Comparison of ENCODE assay signal across 14 mouse cellular contexts in genomic region chr12:17202492-17203322, GRCm38 (mm10). TPM values are rescaled to one million over a fixed set of nuclear protein-coding genes. Genes with fewer than 3 reads are reported as not detected.
DNase-seq lines count a peak whose midpoint lies in the region; ATAC-seq and TF ChIP-seq lines count a peak whose summit lies in the region.
"Had no signal": no experiment of that assay in that cellular context is flagged by ENCODE, and none has a peak within 500 bp of the region (broad histone marks: within the 10 kb centered on the region; RNA-seq: fewer than 3 reads in every experiment).

No protein-coding gene starts in this region.

- H3K4me3 ChIP-seq in lung, embryonic 14.5 days (ENCODE audit: low read depth, low read length) = no peak overlapping the region
- H3K4me3 ChIP-seq in forebrain, postnatal 0 days (ENCODE audit: low read depth, low read length) = no peak overlapping the region
- no peak overlapping the region for H3K4me3 ChIP-seq in neural tube, embryonic 15.5 days (replicated peaks)
- H3K4me3 ChIP-seq: erythroblast, embryonic 14.5 days; liver, embryonic 12.5 days had no signal

- intact Hi-C loops in gastrocnemius, postnatal 36 days (cut with DNase I) = no loop called here

- no peaks in the 10 kb centered on the region for H3K27me3 ChIP-seq in lung, embryonic 14.5 days (ENCODE audit: insufficient read depth, low read length)
- no peaks in the 10 kb centered on the region for H3K27me3 ChIP-seq in forebrain, postnatal 0 days (ENCODE audit: insufficient read depth, low read length)
- no peaks in the 10 kb centered on the region for H3K27me3 ChIP-seq in neural tube, embryonic 15.5 days (replicated peaks)
- H3K27me3 ChIP-seq: liver, embryonic 12.5 days had no signal

- no peak for ATAC-seq in lung, embryonic 14.5 days (ENCODE audit: insufficient read depth)
- ATAC-seq in forebrain, postnatal 0 days = peak; percentile 51
- peak; percentile 35; the same call in 1 of the 2 replicates for ATAC-seq in neural tube, embryonic 15.5 days (ENCODE audit: low FRiP score)
- ATAC-seq: liver, embryonic 12.5 days had no signal

- H3K4me1 ChIP-seq in lung, embryonic 14.5 days (ENCODE audit: insufficient read depth) = no peaks in the 10 kb centered on the region
- 0 out of 2 replicates have a peak, but pooled peaks cover 6% of the 10 kb centered on the region for H3K4me1 ChIP-seq in forebrain, postnatal 0 days (ENCODE audit: insufficient read depth)
- no peaks in the 10 kb centered on the region for H3K4me1 ChIP-seq in neural tube, embryonic 15.5 days
- H3K4me1 ChIP-seq: liver, embryonic 12.5 days had no signal

- 36% methylated on average over 13 of the region's 13 CpGs for WGBS in lung, embryonic 14.5 days
- 35% methylated on average over 13 of the region's 13 CpGs for WGBS in forebrain, postnatal 0 days
- 40% methylated on average over 13 of the region's 13 CpGs for whole genome bisulfite sequencing in neural tube, embryonic 15.5 days

- TF ChIP-seq CTCF in lung, embryonic 14.5 days (IDR thresholded peaks at IDR 0.05; ENCODE audit: low read depth) = peak; percentile 34
- peak; percentile 32; the same call in 1 of the 2 replicates for TF ChIP-seq CTCF in forebrain, postnatal 0 days (IDR thresholded peaks at IDR 0.05; ENCODE audit: low read depth)

- H3K36me3 ChIP-seq in lung, embryonic 14.5 days (ENCODE audit: insufficient read depth) = no peaks in the 10 kb centered on the region
- H3K36me3 ChIP-seq in forebrain, postnatal 0 days (ENCODE audit: insufficient read depth) = no peaks in the 10 kb centered on the region
- no peaks in the 10 kb centered on the region for H3K36me3 ChIP-seq in neural tube, embryonic 15.5 days
- H3K36me3 ChIP-seq: liver, embryonic 12.5 days had no signal

- H3K27ac ChIP-seq in lung, embryonic 14.5 days (ENCODE audit: low read depth) = no peak overlapping the region
- H3K27ac ChIP-seq in forebrain, postnatal 0 days (ENCODE audit: low read depth, low read length) = no peak overlapping the region
- no peak overlapping the region for H3K27ac ChIP-seq in neural tube, embryonic 15.5 days (replicated peaks)
- H3K27ac ChIP-seq: liver, embryonic 12.5 days had no signal

- H3K4me2 ChIP-seq in lung, embryonic 14.5 days = no peak overlapping the region
- H3K4me2 ChIP-seq in forebrain, postnatal 0 days (ENCODE audit: low read depth) = no peak overlapping the region; the same call in 1 of the 2 replicates
- H3K4me2 ChIP-seq in neural tube, embryonic 15.5 days = peak overlapping the region; percentile 22; the same call in 1 of the 2 replicates
- H3K4me2 ChIP-seq: liver, embryonic 12.5 days had no signal

- peak; percentile 19 for DNase-seq in lung, embryonic 14.5 days
- DNase-seq in lung, postnatal 36 days = no peak
- peak; percentile 45 for DNase-seq in embryo, embryonic 9.5 days (ENCODE audit: extremely low spot score)
- no peak for DNase-seq in forebrain, postnatal 0 days
- DNase-seq in gastrocnemius, postnatal 36 days = no peak
- no peak for DNase-seq in heart, adult 8-10 months (ENCODE audit: low spot score)
- DNase-seq: adrenal gland, adult 2 months; cerebellum, postnatal 14 days; kidney, postnatal 14 days; lung, postnatal 14 days; thymus, postnatal 4 days had no signal

- no peaks in the 10 kb centered on the region for H3K9me3 ChIP-seq in lung, embryonic 14.5 days (ENCODE audit: low read depth, low read length)
- H3K9me3 ChIP-seq in forebrain, postnatal 0 days (ENCODE audit: low read length) = no peaks in the 10 kb centered on the region
- H3K9me3 ChIP-seq in neural tube, embryonic 15.5 days (replicated peaks) = no peaks in the 10 kb centered on the region
- H3K9me3 ChIP-seq: liver, embryonic 12.5 days had no signal

- H3K9ac ChIP-seq in lung, embryonic 14.5 days = no peak overlapping the region
- no peak overlapping the region for H3K9ac ChIP-seq in forebrain, postnatal 0 days
- H3K9ac ChIP-seq in neural tube, embryonic 15.5 days (replicated peaks) = no peak overlapping the region
- H3K9ac ChIP-seq: liver, embryonic 12.5 days had no signal

RNA-seq across cellular contexts. Expression of gene Kcnf1, which starts 26.0 kb away (rescaled TPM):
- 0.19 and 0.34 TPM in 2 replicates for polyA plus RNA-seq in lung, embryonic 14.5 days (2014; fragmentation: Nextera tagmentation; extraction: Ambion mirVana)
- 20.2 and 24.8 TPM in 2 replicates for total RNA-seq in forebrain, postnatal 0 days (2014; rRNA removed)
- 5.6 and 6.8 TPM in 2 replicates for polyA plus RNA-seq in forebrain, postnatal 0 days (2015; fragmentation: Nextera tagmentation; extraction: Ambion mirVana)
- 2.7 and 4.2 TPM in 2 replicates for polyA plus RNA-seq in neural tube, embryonic 15.5 days (2015; fragmentation: Nextera tagmentation; extraction: Ambion mirVana)
- total RNA-seq in gastrocnemius, postnatal 36 days (2021) = 1 to 10 TPM; 2.2 to 2.9 TPM
- not detected for total RNA-seq in heart, adult 8-10 months (2022)
- polyA plus RNA-seq: erythroblast, embryonic 14.5 days had no signal

Comparison
In these comparisons a context has a peak if more than half of its experiments do, and no peak if none do; other contexts are left out.
1. DNase-seq: peak in lung, embryonic 14.5 days (single experiment) and embryo, embryonic 9.5 days (single experiment); none in lung, postnatal 36 days (single experiment), forebrain, postnatal 0 days (single experiment), gastrocnemius, postnatal 36 days (0 of 2) and heart, adult 8-10 months (single experiment).